Mouse (Mus musculus) testis, adult 2 months (tissue): ENCODE measurements around the gene Proser2. TPM values are rescaled to one million over a fixed set of nuclear protein-coding genes. Genes with fewer than 3 reads are reported as not detected.

Experiments
- H3K27ac ChIP-seq: fragments of 200-500 bp; 2 replicates; pipeline ENCODE4 v1.5.1; 2012; ENCODE audit warnings: low read depth, low read length; ENCODE audit not compliant: control insufficient read depth, insufficient read depth
- H3K27me3 ChIP-seq: fragments of 200-500 bp; 2 replicates; pipeline ENCODE4 v1.6.1; 2012; ENCODE audit warnings: mild to moderate bottlenecking, low read length, moderate library complexity; ENCODE audit not compliant: control insufficient read depth, insufficient read depth
- H3K36me3 ChIP-seq: fragments of 200-500 bp; 2 replicates; pipeline ENCODE4 v1.6.1; 2012; ENCODE audit warnings: mild to moderate bottlenecking, low read length; ENCODE audit not compliant: control insufficient read depth, insufficient read depth
- H3K4me1 ChIP-seq: fragments of 200-500 bp; 2 replicates; pipeline ENCODE4 v1.6.1; 2012; ENCODE audit warnings: low read length; ENCODE audit not compliant: control insufficient read depth, insufficient read depth
- H3K4me3 ChIP-seq: fragments of 200-500 bp; 2 replicates; pipeline ENCODE4 v1.5.1; 2012; ENCODE audit warnings: low read depth, mild to moderate bottlenecking, low read length, moderate library complexity, mixed read lengths; ENCODE audit not compliant: control insufficient read depth
- CTCF ChIP-seq: fragments of 200-500 bp; IDR thresholded peaks from 2 replicates; pipeline ENCODE4 v1.5.1; 2012; ENCODE audit warnings: low read depth, mild to moderate bottlenecking, inconsistent platforms, low read length, moderate library complexity; ENCODE audit not compliant: control insufficient read depth, insufficient read depth, insufficient replicate concordance
- POLR2A ChIP-seq: fragments of 200-500 bp; IDR thresholded peaks from 2 replicates; pipeline ENCODE4 v1.6.1; 2012; ENCODE audit warnings: low read depth, mild to moderate bottlenecking, inconsistent platforms, low read length, moderate library complexity; ENCODE audit not compliant: control insufficient read depth
- polyA plus RNA-seq: library from polyadenylated mRNA; depleted of rRNA; stranded (reverse); fragments of >200 nt; gene quantifications from 2 replicates; pipeline ENCODE4 v1.2.3, GENCODE M21; 2012; rRNA removed

Proser2 gene
- polyA plus RNA-seq, 1 experiment: 1.3 TPM

DNA sequence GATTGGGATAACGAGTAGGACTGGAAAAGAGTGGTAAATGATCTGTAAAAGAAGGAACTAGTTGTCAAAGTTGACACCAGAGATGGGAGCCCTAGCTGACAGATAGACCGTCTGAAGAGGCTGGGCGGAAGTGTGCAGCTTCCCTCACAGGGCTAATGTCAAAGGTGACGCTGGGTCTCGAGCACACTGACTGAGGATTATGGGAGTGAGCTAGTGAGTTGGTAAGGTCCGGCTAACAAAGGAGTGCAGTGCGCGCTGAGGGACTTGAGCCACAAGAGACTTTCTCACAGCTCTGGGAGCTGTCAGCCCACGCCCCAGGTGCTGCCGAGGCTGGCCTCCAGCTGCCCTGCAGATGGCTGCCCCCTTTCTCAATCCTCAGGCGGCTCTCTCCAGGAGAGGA is 59.1 kb downstream of the Proser2 start:
- no peak for TF ChIP-seq POLR2A
- no peak for TF ChIP-seq CTCF
- no peak overlapping the region for H3K4me3 ChIP-seq
- H3K4me1 ChIP-seq: peaks cover 11% of the 10 kb centered on the region
- no peaks in the 10 kb centered on the region for H3K27me3 ChIP-seq
- no peaks in the 10 kb centered on the region for H3K36me3 ChIP-seq
- no peak overlapping the region for H3K27ac ChIP-seq

DNA sequence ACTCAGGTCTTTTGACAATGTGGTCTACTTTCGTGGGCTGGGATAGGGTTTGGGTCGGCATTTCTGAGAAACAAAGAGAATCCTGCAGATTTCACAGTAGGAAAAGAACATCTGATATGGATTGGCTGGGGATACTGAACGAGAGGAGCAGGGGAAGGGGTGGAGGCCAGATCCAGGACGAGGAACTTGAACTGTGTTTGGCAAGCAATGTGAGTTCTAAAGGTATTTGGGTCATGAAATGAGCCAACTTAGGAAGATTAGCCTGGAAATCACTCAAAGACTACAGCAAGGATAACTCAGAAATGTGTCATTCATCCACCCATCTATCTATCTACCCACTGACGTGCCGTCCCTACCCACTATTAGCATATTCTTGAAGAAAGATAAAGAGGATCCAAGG is 62.7 kb downstream of the Proser2 start:
- no peaks in the 10 kb centered on the region for H3K27me3 ChIP-seq
- H3K27ac ChIP-seq: no peak overlapping the region
- no peak overlapping the region for H3K4me3 ChIP-seq
- no peaks in the 10 kb centered on the region for H3K36me3 ChIP-seq
- no peaks in the 10 kb centered on the region for H3K4me1 ChIP-seq
- no peak for TF ChIP-seq CTCF
- no peak for TF ChIP-seq POLR2A

DNA sequence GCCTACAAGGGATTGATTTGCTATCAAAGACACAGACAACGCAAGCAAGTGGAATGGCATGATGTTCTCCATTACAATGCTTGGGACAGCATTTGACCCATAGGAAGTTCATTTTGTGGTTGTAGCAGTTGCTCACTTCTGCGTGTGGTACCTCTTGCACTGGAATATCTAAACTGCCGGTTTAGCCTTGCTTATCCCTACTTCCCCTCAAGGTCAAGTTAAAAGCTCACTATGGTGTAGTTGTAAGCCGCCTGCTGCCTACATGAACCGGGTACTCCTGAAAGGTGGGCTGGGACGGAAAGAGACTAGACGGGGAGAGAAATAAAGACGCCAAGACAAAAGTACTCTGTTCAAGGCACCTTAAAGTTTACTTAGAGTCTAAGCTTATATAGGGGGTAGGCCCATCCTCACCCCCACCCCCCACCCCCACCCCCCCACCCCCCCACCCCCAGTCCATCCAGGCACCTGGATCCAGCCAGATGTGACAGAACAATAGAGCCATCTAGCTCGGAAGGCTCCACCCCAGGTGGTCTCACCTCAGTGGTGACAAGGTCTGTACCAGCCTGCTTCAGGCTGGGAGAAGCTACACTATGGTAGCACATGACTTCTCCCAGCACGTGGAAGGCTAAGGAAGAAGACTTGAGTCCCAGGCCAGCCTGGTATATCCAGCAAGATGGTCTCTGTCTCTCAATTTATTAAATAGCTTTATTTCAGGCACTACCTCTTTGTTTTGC is 69.8 kb downstream of the Proser2 start:
- H3K36me3 ChIP-seq: no peaks in the 10 kb centered on the region
- H3K4me1 ChIP-seq: no peaks in the 10 kb centered on the region
- no peaks in the 10 kb centered on the region for H3K27me3 ChIP-seq
- H3K27ac ChIP-seq: no peak overlapping the region
- no peak; the same call in 1 of the 2 replicates for TF ChIP-seq POLR2A
- TF ChIP-seq CTCF: no peak
- H3K4me3 ChIP-seq: no peak overlapping the region

DNA sequence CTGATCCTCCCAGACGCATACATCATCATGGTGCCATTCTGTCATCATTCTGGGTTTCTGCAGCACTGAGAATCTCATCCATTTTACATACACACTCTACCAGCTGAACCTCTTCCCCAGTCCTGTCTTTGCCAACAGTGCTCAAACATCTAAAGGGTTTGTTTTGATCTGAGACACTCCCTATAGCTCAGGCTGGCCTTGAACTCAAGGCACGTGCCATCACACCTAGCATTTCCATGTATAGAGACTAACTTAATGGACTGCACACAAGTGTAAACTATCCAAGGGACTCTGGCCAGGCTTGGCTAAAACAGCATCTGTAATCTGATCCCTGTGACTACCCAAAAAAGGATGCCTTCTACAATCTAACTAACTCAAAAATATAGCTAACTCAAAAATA is 70.7 kb downstream of the Proser2 start:
- H3K4me1 ChIP-seq: no peaks in the 10 kb centered on the region
- H3K27ac ChIP-seq: no peak overlapping the region
- H3K4me3 ChIP-seq: no peak overlapping the region
- no peak for TF ChIP-seq POLR2A
- TF ChIP-seq CTCF: no peak
- no peaks in the 10 kb centered on the region for H3K36me3 ChIP-seq
- H3K27me3 ChIP-seq: no peaks in the 10 kb centered on the region

DNA sequence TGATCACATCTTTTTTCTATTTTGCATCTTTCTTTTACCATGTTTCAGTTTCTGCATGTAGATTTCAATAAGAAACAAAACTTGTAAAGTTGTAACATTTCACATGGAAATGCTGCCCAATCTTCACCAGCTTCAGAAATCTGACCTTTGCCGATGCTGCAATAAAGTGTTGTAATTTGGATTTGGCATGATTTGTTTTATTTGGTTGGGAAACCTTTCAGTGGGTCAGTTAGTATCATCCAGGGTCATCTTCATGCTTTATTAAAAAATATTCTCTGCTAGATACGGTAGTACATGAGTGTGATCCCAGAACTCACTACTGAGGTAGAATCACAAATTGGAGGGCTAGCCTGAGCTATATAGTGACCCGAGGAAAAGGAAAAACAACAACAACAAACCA is 73.5 kb downstream of the Proser2 start:
- no peak for TF ChIP-seq CTCF
- no peak for TF ChIP-seq POLR2A
- Histone ChIP-seq H3K4me3 (no peak overlapping the region), H3K27me3 (no peaks in the 10 kb centered on the region), H3K27ac (no peak overlapping the region), H3K4me1 (no peaks in the 10 kb centered on the region), H3K36me3 (no peaks in the 10 kb centered on the region)

DNA sequence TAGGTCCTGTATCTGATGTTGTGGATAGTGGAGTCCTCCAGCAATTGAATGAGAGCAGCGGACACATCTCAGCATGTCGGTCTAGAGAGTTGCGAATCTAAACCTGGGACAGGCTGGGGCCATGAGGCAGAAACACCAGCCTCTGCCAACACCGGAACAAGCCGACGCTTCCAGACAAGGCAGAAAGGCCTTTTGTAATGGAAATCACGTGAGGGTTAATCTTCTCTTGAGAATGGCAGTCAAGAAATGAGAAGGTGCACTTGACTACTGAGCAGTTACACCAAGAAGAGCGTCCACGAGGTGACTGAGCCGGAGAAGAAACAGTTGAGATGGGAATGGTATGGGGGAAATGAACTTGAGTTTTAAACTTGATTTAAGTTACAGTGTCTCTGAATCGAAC is 74.5 kb downstream of the Proser2 start:
- Histone ChIP-seq H3K4me1 (no peaks in the 10 kb centered on the region), H3K27ac (no peak overlapping the region), H3K4me3 (no peak overlapping the region), H3K27me3 (no peaks in the 10 kb centered on the region), H3K36me3 (no peaks in the 10 kb centered on the region)
- no peak for TF ChIP-seq POLR2A
- no peak for TF ChIP-seq CTCF

DNA sequence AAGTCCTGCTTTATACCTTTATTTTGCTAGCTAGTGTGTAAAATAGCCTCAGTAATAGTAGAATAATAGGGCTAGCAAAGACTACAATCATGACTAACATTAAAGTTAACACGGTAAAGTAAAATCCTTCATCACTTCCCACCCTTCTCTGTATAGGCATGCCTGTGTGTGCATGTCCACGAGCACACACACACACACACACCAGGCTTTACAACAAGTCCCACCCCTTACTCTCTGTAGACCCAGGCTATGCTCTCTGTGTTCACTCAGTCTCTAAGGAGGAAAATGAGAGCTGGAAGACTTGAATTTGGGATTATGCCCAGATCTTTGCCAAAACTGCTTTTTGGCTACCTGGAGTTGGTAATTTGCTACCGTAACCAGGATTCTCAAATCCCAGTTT is 81.0 kb downstream of the Proser2 start:
- Histone ChIP-seq H3K36me3 (no peaks in the 10 kb centered on the region), H3K27ac (no peak overlapping the region; the same call in 1 of the 2 replicates), H3K27me3 (no peaks in the 10 kb centered on the region), H3K4me1 (no peaks in the 10 kb centered on the region), H3K4me3 (no peak overlapping the region)
- no peak for TF ChIP-seq POLR2A

DNA sequence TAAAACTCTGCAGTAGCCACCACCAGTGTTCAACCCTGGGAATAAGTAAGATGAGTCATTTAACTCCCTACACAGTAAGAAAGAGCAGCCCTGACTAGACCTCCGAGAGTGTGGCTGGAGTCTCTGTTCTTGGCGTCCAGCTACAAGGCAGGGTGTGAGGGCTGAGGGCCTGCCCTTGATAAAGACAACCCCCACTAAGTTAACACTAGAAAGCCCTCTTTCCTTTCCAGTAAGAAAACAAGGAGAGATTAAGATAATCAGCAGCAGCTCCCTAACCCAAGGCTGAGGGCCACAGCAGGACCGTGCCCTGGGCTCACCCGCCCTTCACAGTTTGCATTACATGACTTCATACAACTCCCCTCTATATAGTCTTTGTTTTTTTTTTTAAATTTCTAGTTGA is 81.4 kb downstream of the Proser2 start:
- TF ChIP-seq CTCF (no peak), POLR2A (no peak)
- no peaks in the 10 kb centered on the region for H3K36me3 ChIP-seq

More for the DNA sequence above, 81.4 kb downstream of the Proser2 start:
- Histone ChIP-seq H3K4me3 (no peak overlapping the region), H3K4me1 (no peaks in the 10 kb centered on the region), H3K27ac (no peak overlapping the region), H3K27me3 (no peaks in the 10 kb centered on the region)

Other genes with a start within 250 kb of the Proser2 start
- gene Sec61a2, start 234.8 kb downstream of the Proser2 start, polyA plus RNA-seq: 73.1 and 94.3 TPM in 2 replicates
- 2.6 and 3.4 TPM in 2 replicates for gene Dhtkd1, start 187.4 kb downstream of the Proser2 start, polyA plus RNA-seq
- 8.9 and 11.0 TPM in 2 replicates for gene Upf2, start 178.7 kb downstream of the Proser2 start, polyA plus RNA-seq
- 3.0 and 3.9 TPM in 2 replicates for gene Echdc3, start 82.8 kb upstream of the Proser2 start, polyA plus RNA-seq
- 6.9 and 8.8 TPM in 2 replicates for gene Usp6nl, start 192.5 kb upstream of the Proser2 start, polyA plus RNA-seq